Mouse (Mus musculus) olfactory bulb, adult 2 months (tissue): Measurements from ENCODE around the gene Foxp1. TPM values are rescaled to one million over a fixed set of nuclear protein-coding genes. Genes with fewer than 3 reads are reported as not detected.

Experiments
- H3K27ac ChIP-seq: fragments of 200-500 bp; 2 replicates; pipeline ENCODE4 v1.5.1; 2012; ENCODE audit warnings: low read depth, low read length; ENCODE audit not compliant: insufficient read depth
- H3K4me1 ChIP-seq: fragments of 200-500 bp; 2 replicates; pipeline ENCODE4 v1.6.1; 2012; ENCODE audit warnings: low read length; ENCODE audit not compliant: control insufficient read depth, insufficient read depth
- H3K4me3 ChIP-seq: fragments of 200-500 bp; 2 replicates; pipeline ENCODE4 v1.5.1; 2012; ENCODE audit warnings: mild to moderate bottlenecking, low read depth, low read length, moderate library complexity; ENCODE audit not compliant: insufficient read depth
- CTCF ChIP-seq: fragments of 200-500 bp; IDR thresholded peaks from 2 replicates; pipeline ENCODE4 v1.5.1; 2012; ENCODE audit warnings: low read depth, mild to moderate bottlenecking, low read length, moderate library complexity; ENCODE audit not compliant: insufficient read depth
- POLR2A ChIP-seq: fragments of 200-500 bp; IDR thresholded peaks from 2 replicates; pipeline ENCODE4 v1.6.1; 2012; ENCODE audit warnings: mild to moderate bottlenecking, low read depth, low read length, moderate library complexity; ENCODE audit not compliant: insufficient read depth
- WGBS: fragments of 180-500 bp; shearing (Covaris S2); methylation state at CpG from one replicate; pipeline ENCODE4 v1.1.7; 2018; 5-methylcytosine and 5-hydroxymethylcytosine counted together
- polyA plus RNA-seq: library from polyadenylated mRNA; stranded (reverse); fragments of >200 nt; gene quantifications from 2 replicates; pipeline ENCODE4 v1.2.4, GENCODE M21; 2012; ENCODE audit warnings: low replicate concordance; ENCODE audit not compliant: missing spikeins, insufficient read depth, insufficient read length

Gene Foxp1
- polyA plus RNA-seq, 1 experiment, result not detected

DNA sequence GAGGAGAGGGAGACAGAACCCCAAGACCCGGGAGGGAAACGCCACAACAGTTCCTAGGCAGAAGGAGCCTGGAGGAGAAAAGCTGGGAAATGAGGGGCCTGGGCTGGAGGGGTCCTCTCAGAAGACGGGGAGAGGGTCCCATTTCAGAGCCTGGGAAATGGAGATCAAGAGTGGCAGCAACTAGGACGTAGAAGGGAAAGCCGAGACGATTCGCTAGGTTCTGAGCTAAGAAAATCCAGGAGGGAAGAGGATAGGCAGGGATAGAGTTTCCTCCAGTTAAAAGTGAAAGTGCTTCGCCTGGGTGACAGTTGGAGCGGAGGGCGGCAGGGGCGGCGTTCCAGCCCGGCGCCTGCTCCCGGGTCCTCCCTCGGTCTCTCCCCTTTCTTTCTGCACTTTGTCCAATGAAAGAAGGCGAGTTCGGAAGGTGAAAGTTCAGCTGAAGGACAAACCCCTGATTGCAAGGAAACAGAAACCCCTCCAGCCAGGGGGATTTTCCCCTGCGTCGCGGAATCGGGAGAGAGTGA, 650 bp upstream of the Foxp1 start:
- Histone ChIP-seq H3K27ac (peak overlapping the region; percentile 78), H3K4me3 (peak overlapping the region; percentile 65), H3K4me1 (no peaks in the 10 kb centered on the region; the same call in 1 of the 2 replicates)
- no peak for TF ChIP-seq POLR2A
- TF ChIP-seq CTCF, result no peak
- WGBS, result 1% methylated on average over 22 of the region's 22 CpGs

DNA sequence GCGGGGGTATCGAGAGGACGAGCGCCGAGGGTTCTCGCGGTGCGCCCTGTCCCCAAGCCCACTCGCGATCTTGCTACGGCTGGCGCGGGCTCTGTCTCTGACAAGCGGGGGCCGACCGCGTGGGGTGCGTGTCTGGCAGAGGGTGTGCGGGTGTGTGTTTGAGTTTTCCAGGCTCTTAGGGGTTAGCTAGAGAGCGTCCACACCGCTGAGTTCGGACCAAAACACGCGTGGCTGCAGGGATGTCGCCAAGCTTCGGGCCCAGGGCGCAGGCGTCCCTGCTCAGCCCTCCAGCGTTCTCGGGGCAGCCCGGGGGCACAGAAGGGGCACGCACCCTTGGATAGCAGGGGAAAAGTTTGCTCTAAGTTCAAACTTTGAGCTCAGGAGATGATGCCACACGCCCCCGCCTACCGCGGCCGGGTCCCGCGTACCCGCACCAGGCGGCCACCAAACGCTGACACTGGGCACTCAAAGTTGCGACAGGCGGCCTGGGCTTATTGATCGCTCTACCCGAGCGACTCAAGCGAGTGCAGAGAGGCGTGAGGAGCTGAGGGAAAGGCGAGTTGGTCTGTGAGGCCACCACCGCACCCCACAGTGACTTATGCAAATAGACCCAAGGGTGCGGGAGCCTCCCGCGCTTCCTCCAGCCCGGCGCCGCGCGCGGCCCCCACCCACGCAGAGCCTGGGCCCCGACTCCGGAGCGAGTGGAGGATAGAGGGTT, 721 bp downstream of the Foxp1 start:
- TF ChIP-seq POLR2A, result no peak
- no peak for TF ChIP-seq CTCF
- Histone ChIP-seq H3K4me3 (peak overlapping the region; percentile 65), H3K4me1 (no peaks in the 10 kb centered on the region; the same call in 1 of the 2 replicates), H3K27ac (peak overlapping the region; percentile 33)
- under 1% methylated on average over 64 of the region's 64 CpGs for WGBS

DNA sequence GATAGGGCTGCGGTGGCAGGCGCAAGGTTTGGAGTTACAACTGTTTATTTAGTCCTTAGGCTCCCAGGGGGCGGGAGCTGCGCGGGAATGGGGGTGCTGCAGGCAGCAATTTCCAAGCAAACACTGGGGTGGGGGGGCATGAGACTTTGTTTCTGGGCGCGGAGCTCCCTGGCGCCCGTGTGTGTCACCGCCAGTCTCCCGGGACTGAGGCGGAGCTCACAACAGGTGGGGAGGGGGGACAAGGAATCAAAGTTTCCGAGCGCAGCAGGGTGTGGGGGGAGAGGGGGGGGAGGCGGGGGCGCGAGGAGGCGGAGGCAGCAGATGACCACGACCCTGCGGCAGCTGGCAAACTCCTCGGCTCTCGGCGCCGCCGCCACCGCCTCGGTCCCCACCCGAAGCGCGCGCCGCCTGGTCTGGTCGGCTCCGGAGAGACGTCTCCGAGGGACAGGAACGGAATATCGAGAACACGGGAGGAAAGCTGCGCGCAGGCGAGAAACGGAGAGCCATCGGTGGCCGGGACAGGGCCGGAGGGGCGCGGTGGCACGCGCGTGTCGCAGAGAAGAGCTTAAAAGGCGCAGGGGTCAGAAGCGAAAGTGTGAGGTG, 1.4 kb downstream of the Foxp1 start:
- under 1% methylated on average over 49 of the region's 54 CpGs for WGBS
- H3K4me3 ChIP-seq, result peak overlapping the region; percentile 65
- H3K27ac ChIP-seq, result 0 out of 2 replicates have a peak overlapping the region, but pooled peaks have one; percentile 33
- H3K4me1 ChIP-seq, result no peaks in the 10 kb centered on the region; the same call in 1 of the 2 replicates
- TF ChIP-seq POLR2A (no peak), CTCF (no peak)

DNA sequence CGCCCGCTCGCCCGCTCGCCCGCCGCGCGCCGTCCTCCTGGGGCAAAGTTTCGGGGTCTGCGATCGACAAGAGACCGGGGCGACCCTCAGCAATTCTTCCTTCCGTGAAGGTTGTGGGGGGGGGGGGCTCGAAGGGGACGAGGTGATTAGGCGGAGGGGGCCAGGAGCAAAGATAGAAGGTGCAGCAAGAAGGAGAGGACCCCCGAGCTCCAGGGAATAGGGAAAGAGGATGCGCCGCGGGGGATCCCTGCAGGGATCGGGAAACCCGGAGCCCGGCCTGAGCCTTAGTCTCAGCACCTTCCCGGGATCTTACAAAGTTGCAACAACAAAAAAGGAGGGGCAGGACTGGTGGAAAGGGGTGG, 1.9 kb downstream of the Foxp1 start:
- WGBS, result under 1% methylated on average over 27 of the region's 27 CpGs
- H3K4me1 ChIP-seq, result no peaks in the 10 kb centered on the region; the same call in 1 of the 2 replicates
- no peak overlapping the region for H3K27ac ChIP-seq
- no peak for TF ChIP-seq POLR2A
- TF ChIP-seq CTCF, result no peak
- peak overlapping the region; percentile 65 for H3K4me3 ChIP-seq

DNA sequence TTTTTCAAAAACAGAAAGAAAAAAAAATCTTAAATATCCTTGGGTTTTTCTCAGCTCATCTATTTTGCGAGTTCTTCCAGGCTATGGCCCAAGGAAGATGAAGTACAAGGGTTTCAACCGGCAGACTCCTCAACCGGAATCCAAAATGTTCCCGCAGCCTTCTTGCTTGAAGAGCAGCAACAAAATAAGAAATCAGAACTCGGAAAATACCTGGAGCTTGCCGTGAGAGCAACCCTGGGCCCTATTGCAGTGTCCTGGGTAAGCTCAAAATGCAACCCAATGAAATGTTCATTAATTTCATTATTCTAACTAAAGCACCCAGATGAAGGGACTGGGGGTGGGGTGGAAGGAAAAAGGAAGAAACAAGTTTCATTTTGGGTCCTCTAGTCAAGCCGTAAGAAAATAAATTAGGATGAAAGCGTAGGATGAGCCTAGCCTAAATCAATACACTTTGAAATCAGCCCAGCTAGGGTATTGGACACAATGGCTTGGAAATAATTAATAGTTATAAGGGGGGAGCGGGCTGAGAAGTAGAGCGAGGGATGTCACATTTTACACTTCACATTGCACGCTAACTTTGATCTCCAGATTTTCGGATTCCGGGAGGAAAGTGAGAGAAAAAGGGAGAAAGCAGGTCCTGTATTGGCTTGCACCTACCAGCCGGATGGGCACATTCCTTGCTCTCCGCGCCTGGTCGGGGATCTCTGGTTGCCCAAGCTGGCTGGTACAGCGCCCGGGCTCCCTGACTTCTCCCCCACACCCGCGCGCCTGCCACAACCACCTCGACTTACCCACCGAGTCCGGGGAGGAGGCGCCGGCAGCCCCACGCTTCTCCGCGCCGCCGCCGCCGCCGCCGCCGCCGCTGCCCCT, 2.5 kb downstream of the Foxp1 start:
- no peaks in the 10 kb centered on the region; the same call in 1 of the 2 replicates for H3K4me1 ChIP-seq
- TF ChIP-seq POLR2A (no peak), CTCF (no peak)
- H3K4me3 ChIP-seq, result peak overlapping the region; percentile 65
- no peak overlapping the region for H3K27ac ChIP-seq
- 27% methylated on average over 34 of the region's 38 CpGs for WGBS

DNA sequence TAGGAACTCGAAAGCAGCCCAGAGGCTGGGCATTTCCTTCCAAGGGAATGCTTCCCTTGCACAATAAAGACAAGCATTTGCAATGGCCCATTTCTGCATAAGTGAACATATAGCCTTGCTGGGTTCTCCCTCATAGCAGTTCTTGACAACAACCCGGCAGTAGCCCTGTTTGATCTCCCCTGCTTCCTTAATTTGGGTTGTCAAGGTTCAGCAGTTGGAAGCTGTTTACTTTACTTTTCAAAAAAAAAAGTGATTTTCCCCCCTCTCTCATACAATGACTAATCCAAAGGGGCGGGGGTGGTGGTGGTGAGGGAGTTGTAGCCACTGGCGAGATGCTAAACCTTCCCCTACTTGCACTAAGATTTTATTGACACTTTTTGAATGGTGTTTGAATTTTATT, 3.5 kb downstream of the Foxp1 start:
- no peak for TF ChIP-seq POLR2A
- no peak for TF ChIP-seq CTCF
- WGBS, result 87% methylated on average over 4 of the region's 4 CpGs
- Histone ChIP-seq H3K27ac (no peak overlapping the region), H3K4me3 (no peak overlapping the region), H3K4me1 (no peaks in the 10 kb centered on the region; the same call in 1 of the 2 replicates)

DNA sequence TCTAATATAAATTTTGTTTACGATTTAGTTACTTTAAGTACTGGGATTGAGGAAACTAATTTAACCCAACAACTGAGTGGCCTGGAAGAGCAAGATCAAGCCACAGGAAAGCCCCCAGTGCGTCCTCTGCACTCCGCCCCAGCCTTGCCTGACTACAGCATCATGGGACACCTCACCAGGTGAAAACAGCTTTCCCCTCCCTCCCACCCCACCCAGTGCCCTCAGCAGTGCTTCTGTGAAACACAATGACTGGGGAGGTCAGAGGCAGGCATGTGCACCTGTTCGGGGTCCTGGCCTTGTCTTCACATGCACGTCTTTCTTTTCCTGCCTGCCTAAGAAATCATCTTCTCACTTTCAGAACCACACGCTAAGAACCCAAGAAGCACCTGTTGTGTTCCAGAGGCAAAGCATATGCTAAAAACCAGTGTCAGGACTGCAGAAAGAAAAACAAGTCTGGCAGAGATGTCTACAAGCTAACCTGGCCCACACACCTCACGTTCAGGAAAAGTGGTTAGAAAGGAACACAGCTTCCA, 6.8 kb downstream of the Foxp1 start:
- WGBS, result 94% methylated on average over 7 of the region's 7 CpGs
- TF ChIP-seq CTCF (no peak), POLR2A (no peak)
- Histone ChIP-seq H3K4me3 (no peak overlapping the region), H3K4me1 (no peaks in the 10 kb centered on the region), H3K27ac (no peak overlapping the region)

DNA sequence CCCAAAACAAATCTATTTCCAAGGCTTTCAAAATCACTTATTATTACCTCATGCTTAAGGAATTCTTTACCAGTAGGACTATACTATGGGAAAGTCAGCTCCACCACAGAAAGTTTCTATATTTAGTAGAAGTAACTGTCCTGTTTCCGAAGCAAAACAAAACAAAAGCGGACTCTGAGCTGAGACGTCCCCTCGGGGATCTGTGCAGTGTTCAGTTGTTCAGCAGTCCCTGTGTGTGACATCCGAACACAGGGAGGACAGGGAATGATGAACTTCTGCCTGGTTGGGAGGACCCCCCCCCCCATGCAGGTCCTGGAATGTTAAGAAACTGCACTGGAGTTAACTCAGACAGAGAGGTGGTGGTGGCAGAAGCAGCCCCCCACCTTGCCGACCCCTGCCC, 10.7 kb downstream of the Foxp1 start:
- WGBS, result 84% methylated on average over 6 of the region's 6 CpGs

DNA sequence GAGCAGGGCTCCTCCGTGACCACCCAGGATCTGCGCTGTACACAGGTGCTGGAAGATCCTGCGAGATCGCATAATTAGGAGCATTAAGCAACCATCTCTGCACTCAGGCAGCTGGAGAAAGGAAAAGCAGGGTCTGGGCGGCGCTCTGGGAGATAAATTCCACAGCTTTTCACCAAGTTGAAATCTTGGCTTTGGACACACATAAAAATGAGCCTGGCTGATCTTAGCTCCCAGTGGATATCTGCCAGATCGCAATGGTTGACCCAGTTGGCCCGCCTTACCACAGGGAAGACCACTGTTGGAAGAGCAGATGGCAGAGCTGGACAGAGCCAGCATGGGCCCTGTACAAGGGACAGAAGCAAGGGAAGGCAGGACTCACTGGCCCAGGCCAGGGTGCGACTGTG, 13.3 kb downstream of the Foxp1 start:
- Histone ChIP-seq H3K4me1 (peaks cover 5% of the 10 kb centered on the region; the same call in 1 of the 2 replicates), H3K27ac (no peak overlapping the region), H3K4me3 (no peak overlapping the region)
- TF ChIP-seq POLR2A (no peak), CTCF (no peak)
- 66% methylated on average over 9 of the region's 9 CpGs for WGBS

More for the DNA sequence above, 10.7 kb downstream of the Foxp1 start:
- no peak overlapping the region for H3K27ac ChIP-seq
- TF ChIP-seq POLR2A (no peak), CTCF (no peak)
- H3K4me3 ChIP-seq, result no peak overlapping the region
- peaks cover 5% of the 10 kb centered on the region; the same call in 1 of the 2 replicates for H3K4me1 ChIP-seq
